Mouse (Mus musculus) embryonic facial prominence, embryonic 13.5 days (tissue): ENCODE data around the gene Prpf18. TPM values are rescaled to one million over a fixed set of nuclear protein-coding genes. Genes with fewer than 3 reads are reported as not detected.
A peak's percentile ranks its signal among the peaks of the same experiment; 100 is the strongest.

ENCODE experiments used
- ATAC-seq: fragments of 200-750 bp; cut with Nextera tagmentation; 2 replicates; pipeline ENCODE4 v1.8.0; 2017; ENCODE audit warnings: low read depth; ENCODE audit not compliant: insufficient number of reproducible peaks, insufficient read depth, low FRiP score, low TSS enrichment
- H3K27ac ChIP-seq: fragments of 300-500 bp; sonication (generic); 2 replicates; pipeline ENCODE4 v1.5.1; 2015; ENCODE audit warnings: moderate library complexity, mild to moderate bottlenecking, inconsistent platforms
- H3K27me3 ChIP-seq: fragments of 300-500 bp; sonication (generic); 2 replicates; pipeline ENCODE4 v1.6.1; 2015; ENCODE audit warnings: mild to moderate bottlenecking, inconsistent platforms
- H3K36me3 ChIP-seq: fragments of 300-500 bp; sonication (generic); 2 replicates; pipeline ENCODE4 v1.6.1; 2015; ENCODE audit warnings: mild to moderate bottlenecking, inconsistent platforms
- H3K4me1 ChIP-seq: fragments of 300-500 bp; sonication (generic); 2 replicates; pipeline ENCODE4 v1.6.1; 2015; ENCODE audit warnings: inconsistent platforms
- H3K4me2 ChIP-seq: fragments of 300-500 bp; sonication (generic); 2 replicates; pipeline ENCODE4 v1.6.1; 2015; ENCODE audit warnings: moderate library complexity, mild to moderate bottlenecking, inconsistent platforms
- H3K4me3 ChIP-seq: fragments of 300-500 bp; sonication (generic); 2 replicates; pipeline ENCODE4 v1.5.1; 2015; ENCODE audit warnings: mild to moderate bottlenecking, inconsistent platforms
- H3K9ac ChIP-seq: fragments of 300-500 bp; sonication (generic); 2 replicates; pipeline ENCODE4 v1.6.1; 2015; ENCODE audit warnings: mild to moderate bottlenecking, inconsistent platforms
- H3K9me3 ChIP-seq: fragments of 300-500 bp; sonication (generic); 2 replicates; pipeline ENCODE4 v1.6.1; 2016; ENCODE audit warnings: inconsistent platforms
- WGBS: fragments of 180-500 bp; shearing (Covaris S2); methylation state at CpG from one replicate; pipeline ENCODE4 v1.1.7; 2015; ENCODE audit warnings: mixed read lengths; 5-methylcytosine and 5-hydroxymethylcytosine counted together
- polyA plus RNA-seq: library from polyadenylated mRNA; unstranded; fragments of >200 nt; fragmentation: Nextera tagmentation; extraction: Ambion mirVana; gene quantifications from 2 replicates; pipeline ENCODE4 v1.2.1, GENCODE M21; 2015

Prpf18 gene
- polyA plus RNA-seq, 1 experiment from 2014 or later = 38.4 TPM

- Histone ChIP-seq H3K4me3 (no peak overlapping the region), H3K36me3 (peaks cover 83% of the 10 kb centered on the region), H3K27me3 (no peaks in the 10 kb centered on the region), H3K4me2 (no peak overlapping the region), H3K27ac (no peak overlapping the region), H3K9me3 (no peaks in the 10 kb centered on the region), H3K4me1 (peaks cover 37% of the 10 kb centered on the region), H3K9ac (no peak overlapping the region)
- no peak for ATAC-seq
- WGBS = 73% methylated on average over 3 of the region's 3 CpGs
These were observed 60.3 kb downstream of the Prpf18 start for GRCm38 (mm10) chr2:4591647-4592046.

- H3K4me1 ChIP-seq = peaks cover 63% of the 10 kb centered on the region
- peak overlapping the region; percentile 96 for H3K27ac ChIP-seq
- peaks cover 50% of the 10 kb centered on the region for H3K36me3 ChIP-seq
- no peak overlapping the region for H3K9ac ChIP-seq
- H3K27me3 ChIP-seq = no peaks in the 10 kb centered on the region
- peak overlapping the region; percentile 31; the same call in 1 of the 2 replicates for H3K4me2 ChIP-seq
- H3K4me3 ChIP-seq = no peak overlapping the region
- ATAC-seq = peak; percentile 89
- H3K9me3 ChIP-seq = no peaks in the 10 kb centered on the region
- 10% methylated on average over 13 of the region's 13 CpGs for WGBS
These were observed 64.1 kb downstream of the Prpf18 start for GRCm38 (mm10) chr2:4587685-4588409.

GRCm38 (mm10) chr2:4586245-4586644 lies 65.7 kb downstream of the Prpf18 start:
- Histone ChIP-seq H3K4me2 (no peak overlapping the region), H3K27ac (peak overlapping the region; percentile 96), H3K27me3 (no peaks in the 10 kb centered on the region), H3K4me3 (no peak overlapping the region), H3K4me1 (peaks cover 68% of the 10 kb centered on the region), H3K9ac (no peak overlapping the region), H3K36me3 (peaks cover 47% of the 10 kb centered on the region), H3K9me3 (no peaks in the 10 kb centered on the region)
- 13% methylated on average over 11 of the region's 11 CpGs for WGBS
- no peak for ATAC-seq

GRCm38 (mm10) chr2:4584252-4584651 lies 67.7 kb downstream of the Prpf18 start:
- peaks cover 48% of the 10 kb centered on the region for H3K36me3 ChIP-seq

GRCm38 (mm10) chr2:4582930-4583329 lies 69.0 kb downstream of the Prpf18 start:
- peak overlapping the region; percentile 55; the same call in 1 of the 2 replicates for H3K27ac ChIP-seq
- H3K4me1 ChIP-seq = peaks cover 75% of the 10 kb centered on the region
- no peak overlapping the region for H3K4me2 ChIP-seq
- no peak overlapping the region for H3K9ac ChIP-seq
- WGBS = 78% methylated on average over 2 of the region's 2 CpGs
- no peak for ATAC-seq
- no peaks in the 10 kb centered on the region for H3K9me3 ChIP-seq
- H3K27me3 ChIP-seq = no peaks in the 10 kb centered on the region
- H3K4me3 ChIP-seq = no peak overlapping the region
- H3K36me3 ChIP-seq = peaks cover 48% of the 10 kb centered on the region

More at GRCm38 (mm10) chr2:4584252-4584651, 67.7 kb downstream of the Prpf18 start:
- ATAC-seq = no peak
- H3K4me2 ChIP-seq = no peak overlapping the region
- no peak overlapping the region for H3K9ac ChIP-seq
- 19% methylated on average over 5 of the region's 5 CpGs for WGBS
- no peak overlapping the region for H3K4me3 ChIP-seq
- H3K27ac ChIP-seq = no peak overlapping the region
- H3K27me3 ChIP-seq = no peaks in the 10 kb centered on the region
- peaks cover 76% of the 10 kb centered on the region for H3K4me1 ChIP-seq
- no peaks in the 10 kb centered on the region for H3K9me3 ChIP-seq

- Histone ChIP-seq H3K4me1 (peaks cover 66% of the 10 kb centered on the region), H3K9ac (no peak overlapping the region), H3K27me3 (no peaks in the 10 kb centered on the region), H3K9me3 (no peaks in the 10 kb centered on the region), H3K4me2 (no peak overlapping the region), H3K36me3 (peaks cover 58% of the 10 kb centered on the region), H3K27ac (no peak overlapping the region), H3K4me3 (no peak overlapping the region)
- no peak for ATAC-seq
- WGBS = 91% methylated on average over 6 of the region's 6 CpGs
These were observed 71.2 kb downstream of the Prpf18 start for GRCm38 (mm10) chr2:4580666-4581065.

GRCm38 (mm10) chr2:4579357-4580068 lies 72.4 kb downstream of the Prpf18 start:
- Histone ChIP-seq H3K27ac (peak overlapping the region; percentile 35), H3K4me3 (no peak overlapping the region), H3K4me2 (no peak overlapping the region), H3K36me3 (peaks cover 69% of the 10 kb centered on the region), H3K4me1 (peaks cover 63% of the 10 kb centered on the region), H3K9ac (no peak overlapping the region), H3K27me3 (no peaks in the 10 kb centered on the region), H3K9me3 (no peaks in the 10 kb centered on the region)
- 53% methylated on average over 8 of the region's 8 CpGs for WGBS
- no peak for ATAC-seq

- WGBS = 83% methylated on average over 5 of the region's 5 CpGs
- Histone ChIP-seq H3K27ac (peak overlapping the region; percentile 33), H3K4me3 (no peak overlapping the region), H3K9ac (no peak overlapping the region), H3K36me3 (peaks cover 82% of the 10 kb centered on the region), H3K4me2 (no peak overlapping the region), H3K9me3 (no peaks in the 10 kb centered on the region), H3K4me1 (peaks cover 63% of the 10 kb centered on the region), H3K27me3 (no peaks in the 10 kb centered on the region)
- no peak for ATAC-seq
These were observed 73.6 kb downstream of the Prpf18 start for GRCm38 (mm10) chr2:4578291-4578690.

GRCm38 (mm10) chr2:4575975-4576374 lies 75.9 kb downstream of the Prpf18 start:
- peaks cover 56% of the 10 kb centered on the region for H3K4me1 ChIP-seq
- H3K27ac ChIP-seq = no peak overlapping the region
- H3K27me3 ChIP-seq = no peaks in the 10 kb centered on the region
- 85% methylated on average over 7 of the region's 7 CpGs for WGBS
- H3K36me3 ChIP-seq = peaks cover 82% of the 10 kb centered on the region
- ATAC-seq = no peak
- no peak overlapping the region for H3K4me2 ChIP-seq
- no peaks in the 10 kb centered on the region for H3K9me3 ChIP-seq
- H3K9ac ChIP-seq = no peak overlapping the region
- H3K4me3 ChIP-seq = no peak overlapping the region

- peaks cover 81% of the 10 kb centered on the region for H3K36me3 ChIP-seq
- peaks cover 57% of the 10 kb centered on the region for H3K4me1 ChIP-seq
- H3K9ac ChIP-seq = no peak overlapping the region
- no peak overlapping the region for H3K4me3 ChIP-seq
- no peak for ATAC-seq
- 80% methylated on average over 2 of the region's 2 CpGs for WGBS
- no peaks in the 10 kb centered on the region for H3K27me3 ChIP-seq
- H3K27ac ChIP-seq = no peak overlapping the region
- no peaks in the 10 kb centered on the region for H3K9me3 ChIP-seq
- no peak overlapping the region for H3K4me2 ChIP-seq
These were observed 76.8 kb downstream of the Prpf18 start for GRCm38 (mm10) chr2:4575163-4575562.

- Histone ChIP-seq H3K36me3 (peaks cover 79% of the 10 kb centered on the region), H3K4me2 (no peak overlapping the region), H3K4me1 (peaks cover 53% of the 10 kb centered on the region), H3K27ac (no peak overlapping the region), H3K27me3 (no peaks in the 10 kb centered on the region), H3K9me3 (no peaks in the 10 kb centered on the region), H3K4me3 (no peak overlapping the region), H3K9ac (no peak overlapping the region)
- WGBS = 62% methylated on average over 5 of the region's 5 CpGs
- no peak for ATAC-seq
These were observed 77.7 kb downstream of the Prpf18 start for GRCm38 (mm10) chr2:4574251-4574650.

- no peaks in the 10 kb centered on the region for H3K9me3 ChIP-seq
- peaks cover 50% of the 10 kb centered on the region for H3K4me1 ChIP-seq
- 60% methylated on average over 4 of the region's 4 CpGs for WGBS
- no peak overlapping the region for H3K9ac ChIP-seq
- H3K4me2 ChIP-seq = no peak overlapping the region
- no peak overlapping the region for H3K4me3 ChIP-seq
- ATAC-seq = no peak
- peaks cover 81% of the 10 kb centered on the region for H3K36me3 ChIP-seq
- no peak overlapping the region for H3K27ac ChIP-seq
- no peaks in the 10 kb centered on the region for H3K27me3 ChIP-seq
These were observed 78.5 kb downstream of the Prpf18 start for GRCm38 (mm10) chr2:4573386-4573785.
